Mouse (Mus musculus) thymus, adult 2 months (tissue): ENCODE measurements at regions not wholly inside any gene's neighbourhood (a gene's known extent, or its start where the extent isn't known, plus 50 kb on each side); places are given as distances from the start of the nearest gene placed in this dataset.

ENCODE experiments used
- DNase-seq: peaks from one replicate; pipeline ENCODE4 v3.0.0; 2021
- H3K27ac ChIP-seq: fragments of 200-500 bp; 2 replicates; pipeline ENCODE4 v1.5.1; 2012; ENCODE audit warnings: low read length, control low read depth; ENCODE audit not compliant: control insufficient read depth, insufficient read depth
- H3K27me3 ChIP-seq: fragments of 200-500 bp; 2 replicates; pipeline ENCODE4 v1.6.1; 2012; ENCODE audit warnings: mild to moderate bottlenecking, low read length, moderate library complexity, mixed read lengths; ENCODE audit not compliant: control insufficient read depth, insufficient read depth
- H3K36me3 ChIP-seq: fragments of 200-500 bp; 2 replicates; pipeline ENCODE4 v1.6.1; 2012; ENCODE audit warnings: mild to moderate bottlenecking, low read length, moderate library complexity; ENCODE audit not compliant: control insufficient read depth, insufficient read depth
- H3K4me1 ChIP-seq: fragments of 200-500 bp; replicated peaks from 2 replicates; pipeline ENCODE4 v1.6.1; 2012; ENCODE audit warnings: low read length; ENCODE audit not compliant: control insufficient read depth, insufficient read depth
- H3K4me3 ChIP-seq: fragments of 200-500 bp; 2 replicates; pipeline ENCODE4 v1.5.1; 2012; ENCODE audit warnings: mild to moderate bottlenecking, low read length, control low read depth, moderate library complexity; ENCODE audit not compliant: control insufficient read depth, insufficient read depth
- CTCF ChIP-seq: fragments of 200-500 bp; IDR thresholded peaks from 2 replicates; pipeline ENCODE4 v1.5.1; 2012; ENCODE audit warnings: mild to moderate bottlenecking, control low read depth, low read length, moderate library complexity, borderline replicate concordance; ENCODE audit not compliant: control insufficient read depth, poor library complexity, insufficient read depth; ENCODE audit errors: extremely low read depth
- POLR2A ChIP-seq: fragments of 200-500 bp; IDR thresholded peaks from 2 replicates; pipeline ENCODE4 v1.6.1; 2012; ENCODE audit warnings: mild to moderate bottlenecking, low read length, control low read depth, moderate library complexity; ENCODE audit not compliant: control insufficient read depth, poor library complexity, insufficient read depth; ENCODE audit errors: extremely low read depth
- WGBS: fragments of 180-500 bp; shearing (Covaris S2); methylation state at CpG from one replicate; pipeline ENCODE4 v1.1.7; 2018; 5-methylcytosine and 5-hydroxymethylcytosine counted together

- no peak for DNase-seq
- TF ChIP-seq POLR2A: no peak
- Histone ChIP-seq H3K4me3 (no peak overlapping the region), H3K4me1 (no peaks in the 10 kb centered on the region), H3K36me3 (no peaks in the 10 kb centered on the region), H3K27me3 (no peaks in the 10 kb centered on the region), H3K27ac (no peak overlapping the region)
- WGBS: 79% methylated on average over 3 of the region's 3 CpGs
These were observed 213.2 kb downstream of the Icos start for GRCm38 (mm10) chr1:61190921-61191320.

- H3K4me3 ChIP-seq: no peak overlapping the region
- DNase-seq: no peak
- WGBS: 95% methylated on average over 3 of the region's 3 CpGs
These were observed 220.9 kb downstream of the Icos start for GRCm38 (mm10) chr1:61198549-61199062.

GRCm38 (mm10) chr1:61201006-61201405 is 223.3 kb downstream of the Icos start:
- H3K27me3 ChIP-seq: no peaks in the 10 kb centered on the region
- 89% methylated on average over 2 of the region's 2 CpGs for WGBS
- no peaks in the 10 kb centered on the region for H3K4me1 ChIP-seq
- H3K36me3 ChIP-seq: no peaks in the 10 kb centered on the region
- TF ChIP-seq CTCF (no peak), POLR2A (no peak)
- H3K27ac ChIP-seq: no peak overlapping the region
- no peak for DNase-seq
- H3K4me3 ChIP-seq: no peak overlapping the region

More at GRCm38 (mm10) chr1:61198549-61199062, 220.9 kb downstream of the Icos start:
- TF ChIP-seq POLR2A: no peak
- TF ChIP-seq CTCF: no peak
- no peak overlapping the region for H3K27ac ChIP-seq
- no peaks in the 10 kb centered on the region for H3K36me3 ChIP-seq
- H3K27me3 ChIP-seq: no peaks in the 10 kb centered on the region
- no peaks in the 10 kb centered on the region for H3K4me1 ChIP-seq

- H3K27ac ChIP-seq: no peak overlapping the region
- H3K36me3 ChIP-seq: no peaks in the 10 kb centered on the region
- no peaks in the 10 kb centered on the region for H3K4me1 ChIP-seq
- no peaks in the 10 kb centered on the region for H3K27me3 ChIP-seq
- no peak for DNase-seq
- TF ChIP-seq CTCF (no peak), POLR2A (no peak)
- H3K4me3 ChIP-seq: no peak overlapping the region
- WGBS: 96% methylated on average over 3 of the region's 3 CpGs
These were observed 224.4 kb downstream of the Icos start for GRCm38 (mm10) chr1:61202079-61202478.

GRCm38 (mm10) chr1:61203170-61203569 is 225.4 kb downstream of the Icos start:
- Histone ChIP-seq H3K4me1 (no peaks in the 10 kb centered on the region), H3K27me3 (no peaks in the 10 kb centered on the region), H3K36me3 (no peaks in the 10 kb centered on the region), H3K4me3 (no peak overlapping the region), H3K27ac (no peak overlapping the region)
- TF ChIP-seq CTCF: no peak
- TF ChIP-seq POLR2A: no peak
- DNase-seq: no peak
- WGBS: 24% methylated on average over 15 of the region's 15 CpGs

- Histone ChIP-seq H3K4me3 (no peak overlapping the region), H3K27ac (no peak overlapping the region), H3K4me1 (no peaks in the 10 kb centered on the region), H3K36me3 (no peaks in the 10 kb centered on the region), H3K27me3 (no peaks in the 10 kb centered on the region)
- no peak for TF ChIP-seq POLR2A
- no peak for TF ChIP-seq CTCF
- WGBS: 51% methylated on average over 6 of the region's 6 CpGs
- no peak for DNase-seq
These were observed 225.9 kb downstream of the Icos start for GRCm38 (mm10) chr1:61203612-61204011.

- TF ChIP-seq POLR2A (no peak), CTCF (no peak)
- 88% methylated on average over 5 of the region's 5 CpGs for WGBS
- H3K4me3 ChIP-seq: no peak overlapping the region
- DNase-seq: no peak
- no peaks in the 10 kb centered on the region for H3K36me3 ChIP-seq
- no peak overlapping the region for H3K27ac ChIP-seq
- no peaks in the 10 kb centered on the region for H3K27me3 ChIP-seq
- no peaks in the 10 kb centered on the region for H3K4me1 ChIP-seq
These were observed 227.4 kb downstream of the Icos start for GRCm38 (mm10) chr1:61205137-61205536.
